Comparison of ENCODE assay signal across 9 mouse cellular contexts in genomic region chr11:83418566-83418965, GRCm38 (mm10). TPM values are rescaled to one million over a fixed set of nuclear protein-coding genes. Genes with fewer than 3 reads are reported as not detected.
DNase-seq lines count a peak whose midpoint lies in the region; ATAC-seq and TF ChIP-seq lines count a peak whose summit lies in the region.
"Had no signal": no experiment of that assay in that cellular context is flagged by ENCODE, and none has a peak within 500 bp of the region (broad histone marks: within the 10 kb centered on the region; RNA-seq: fewer than 3 reads in every experiment).

No protein-coding gene starts in this region.

- H3K36me3 ChIP-seq in forebrain, embryonic 16.5 days (ENCODE audit: control insufficient read depth, insufficient read depth) = no peaks in the 10 kb centered on the region
- H3K36me3 ChIP-seq in myocyte (ENCODE audit: control insufficient read depth, insufficient read depth) = no peaks in the 10 kb centered on the region

- no peaks in the 10 kb centered on the region for H3K9me3 ChIP-seq in forebrain, embryonic 16.5 days (ENCODE audit: control insufficient read depth, low read length)

- peak overlapping the region; percentile 53 for H3K4me2 ChIP-seq in forebrain, embryonic 16.5 days (ENCODE audit: low read length)
- H3K4me2 ChIP-seq in myocyte (ENCODE audit: low read depth) = no peak overlapping the region

- intact Hi-C loops in gastrocnemius, postnatal 14 days (cut with DNase I; ENCODE audit: low total_unique reads) = no loop called here

- H3K9ac ChIP-seq in forebrain, embryonic 16.5 days (replicated peaks; ENCODE audit: low read depth, low read length) = peak overlapping the region; percentile 33

- ATAC-seq in cerebellum, adult (ENCODE audit: insufficient number of reproducible peaks, low FRiP score, low TSS enrichment) = 0 out of 2 replicates have a peak, but pooled peaks have one; percentile 47
- ATAC-seq in forebrain, embryonic 16.5 days = peak; percentile 78

- peaks cover 15% of the 10 kb centered on the region for H3K4me1 ChIP-seq in forebrain, embryonic 16.5 days (replicated peaks; ENCODE audit: control insufficient read depth, insufficient read depth, low read length)

- H3K79me2 ChIP-seq in myocyte (ENCODE audit: control insufficient read depth, insufficient read depth) = no peaks in the 10 kb centered on the region

- no peak for DNase-seq in cerebellum, adult 8-10 months
- peak; percentile 62 for DNase-seq in ES-CJ7 (ENCODE audit: low read depth, low spot score)
- peak; percentile 67 to 74 for DNase-seq in left cerebral cortex, adult 18-20 months (ENCODE audit: low spot score in 2 of 2)
- DNase-seq in adrenal gland, adult 8-10 months = no peak
- no peak for DNase-seq in gastrocnemius, postnatal 14 days

- peak overlapping the region; percentile 30 for H3K4me3 ChIP-seq in forebrain, embryonic 16.5 days (replicated peaks; ENCODE audit: low read length)
- H3K4me3 ChIP-seq in myocyte = no peak overlapping the region

- 6% methylated on average over 38 of the region's 38 CpGs for WGBS in forebrain, embryonic 16.5 days

- H3K27me3 ChIP-seq in forebrain, embryonic 16.5 days (replicated peaks; ENCODE audit: control insufficient read depth, insufficient read depth, low read length) = peaks cover 14% of the 10 kb centered on the region
- peaks cover 13% of the 10 kb centered on the region for H3K27me3 ChIP-seq in myocyte (ENCODE audit: control insufficient read depth, insufficient read depth, insufficient read length)

- TF ChIP-seq POLR2A in myocyte (IDR thresholded peaks at IDR 0.05; ENCODE audit: insufficient read length, low read depth) = no peak

- no peak overlapping the region for H3ac ChIP-seq in myocyte (ENCODE audit: control insufficient read depth, insufficient read length)

- no peak overlapping the region for H3K27ac ChIP-seq in forebrain, embryonic 16.5 days (ENCODE audit: low read length)

TF ChIP-seq in myocyte, 11 proteins besides CTCF, POLR2A, EP300 and RAD21:
- TF ChIP-seq REST (IDR thresholded peaks at IDR 0.05; ENCODE audit: insufficient read depth, insufficient read length) = peak; percentile 3
- TF ChIP-seq POLR2AphosphoS2 (IDR thresholded peaks at IDR 0.05; ENCODE audit: insufficient read length, low read depth) = no peak

RNA-seq across cellular contexts. Expression of gene Rasl10b, which starts 9.6 kb away (rescaled TPM):
- 24.7 and 31.4 TPM in 2 replicates for polyA plus RNA-seq in forebrain, embryonic 16.5 days (2015; fragmentation: Nextera tagmentation; extraction: Ambion mirVana)
- total RNA-seq in left cerebral cortex, adult 18-20 months (2021) = 100 to 1,000 TPM; 268 to 269 TPM
- polyA plus RNA-seq in myocyte (2012; fragmentation: generic; extraction: Trizol) = 0.36 TPM
- total RNA-seq in adrenal gland, adult 8-10 months (2022) = 10 to 100 TPM; 15.9 to 21.1 (median 17.8) TPM
- total RNA-seq in gastrocnemius, postnatal 14 days (2021) = under 1 TPM; 0.31 to 0.45 TPM

RNA-seq across cellular contexts. Expression of gene Gas2l2, which starts 10.7 kb away (rescaled TPM):
- 0.39 and 0.81 TPM in 2 replicates for polyA plus RNA-seq in forebrain, embryonic 16.5 days (2015; fragmentation: Nextera tagmentation; extraction: Ambion mirVana)
- total RNA-seq in left cerebral cortex, adult 18-20 months (2021) = not detected
- not detected for polyA plus RNA-seq in myocyte (2012; fragmentation: generic; extraction: Trizol)
- total RNA-seq in adrenal gland, adult 8-10 months (2022) = under 1 TPM in 1 of 4 experiments, not detected in 3; 0.19 TPM
- not detected for total RNA-seq in gastrocnemius, postnatal 14 days (2021)
- total RNA-seq: neutrophil, adult 5-6 weeks had no signal

RNA-seq across cellular contexts. Expression of gene 1700020L24Rik, which starts 18.9 kb away (rescaled TPM):
- 0.26 and 1.0 TPM in 2 replicates for polyA plus RNA-seq in forebrain, embryonic 16.5 days (2015; fragmentation: Nextera tagmentation; extraction: Ambion mirVana)
- total RNA-seq in left cerebral cortex, adult 18-20 months (2021) = under 1 TPM; 0.47 to 0.53 TPM
- 12.0 TPM for polyA plus RNA-seq in myocyte (2012; fragmentation: generic; extraction: Trizol)
- under 1 TPM in 1 of 4 experiments, not detected in 3; 0.89 TPM for total RNA-seq in adrenal gland, adult 8-10 months (2022)
- total RNA-seq in gastrocnemius, postnatal 14 days (2021) = not detected

RNA-seq across cellular contexts. Expression of gene Mmp28, which starts 44.3 kb away (rescaled TPM):
- polyA plus RNA-seq in forebrain, embryonic 16.5 days (2015; fragmentation: Nextera tagmentation; extraction: Ambion mirVana) = 1.8 and 1.9 TPM in 2 replicates
- 1 to 10 TPM; 2.5 to 3.9 TPM for total RNA-seq in left cerebral cortex, adult 18-20 months (2021)
- polyA plus RNA-seq in myocyte (2012; fragmentation: generic; extraction: Trizol) = 10.2 TPM
- total RNA-seq in adrenal gland, adult 8-10 months (2022) = 10 to 100 TPM; 15.5 to 19.1 (median 17.8) TPM
- total RNA-seq in gastrocnemius, postnatal 14 days (2021) = 1 to 10 TPM; 3.7 to 4.0 TPM
- total RNA-seq: neutrophil, adult 5-6 weeks had no signal

RNA-seq across cellular contexts. Expression of gene Taf15, which starts 54.3 kb away (rescaled TPM):
- 8.8 and 17.1 TPM in 2 replicates for polyA plus RNA-seq in forebrain, embryonic 16.5 days (2015; fragmentation: Nextera tagmentation; extraction: Ambion mirVana)
- 10 to 100 TPM; 56.2 to 60.3 TPM for total RNA-seq in left cerebral cortex, adult 18-20 months (2021)
- 74.2 TPM for polyA plus RNA-seq in myocyte (2012; fragmentation: generic; extraction: Trizol)
- 10 to 100 TPM; 58.3 to 80.5 (median 68.7) TPM for total RNA-seq in adrenal gland, adult 8-10 months (2022)
- 10 to 100 TPM; 22.5 to 24.5 TPM for total RNA-seq in gastrocnemius, postnatal 14 days (2021)

Comparison
In these comparisons a context has a peak if more than half of its experiments do, and no peak if none do; other contexts are left out.
1. DNase-seq: peak in ES-CJ7 (single experiment) and left cerebral cortex, adult 18-20 months (2 of 2); none in cerebellum, adult 8-10 months (single experiment), adrenal gland, adult 8-10 months (single experiment) and gastrocnemius, postnatal 14 days (single experiment).
2. RNA of gene Rasl10b, which starts 9.6 kb away (total RNA-seq): 268 to 269 TPM in left cerebral cortex, adult 18-20 months; 15.9 to 21.1 TPM in adrenal gland, adult 8-10 months and 0.31 to 0.45 TPM in gastrocnemius, postnatal 14 days; every median in the first group is over 10 times any median in the second.